16 mouse cellular contexts compared by ENCODE assay signal in genomic region chr9:53045788-53046187, GRCm38 (mm10).
"Had no signal": no experiment of that assay in that cellular context is flagged by ENCODE, and none has a peak within 500 bp of the region (broad histone marks: within the 10 kb centered on the region; RNA-seq: fewer than 3 reads in every experiment).

No protein-coding gene starts in this region.

- DNase-seq: kidney, postnatal 10 days; kidney, postnatal 4 days; liver; liver, embryonic 13.5 days; liver, postnatal 0 days; lung, postnatal 14 days; retina, postnatal 1 day; right cerebral cortex, postnatal 4 days; thymus, adult 2 months; thymus, postnatal 25 days had no signal

- H3K9me3 ChIP-seq: limb, embryonic 12.5 days; liver, embryonic 13.5 days; lung, embryonic 15.5 days; midbrain, embryonic 12.5 days; neural tube, embryonic 13.5 days; stomach, embryonic 15.5 days had no signal

- H3K27me3 ChIP-seq: limb, embryonic 12.5 days; liver, embryonic 13.5 days; lung, embryonic 15.5 days; midbrain, embryonic 12.5 days; neural tube, embryonic 13.5 days; stomach, embryonic 15.5 days had no signal

- H3K27ac ChIP-seq: limb, embryonic 12.5 days; liver, embryonic 13.5 days; lung, embryonic 15.5 days; midbrain, embryonic 12.5 days; neural tube, embryonic 13.5 days; stomach, embryonic 15.5 days had no signal

- H3K4me2 ChIP-seq: limb, embryonic 12.5 days; liver, embryonic 13.5 days; lung, embryonic 15.5 days; midbrain, embryonic 12.5 days; neural tube, embryonic 13.5 days; stomach, embryonic 15.5 days had no signal

- H3K4me1 ChIP-seq: limb, embryonic 12.5 days; liver, embryonic 13.5 days; lung, embryonic 15.5 days; midbrain, embryonic 12.5 days; neural tube, embryonic 13.5 days; stomach, embryonic 15.5 days had no signal

- H3K9ac ChIP-seq: limb, embryonic 12.5 days; liver, embryonic 13.5 days; liver, postnatal 0 days; lung, embryonic 15.5 days; midbrain, embryonic 12.5 days; neural tube, embryonic 13.5 days; stomach, embryonic 15.5 days had no signal

- H3K4me3 ChIP-seq: limb, embryonic 12.5 days; liver, embryonic 13.5 days; lung, embryonic 15.5 days; midbrain, embryonic 12.5 days; neural tube, embryonic 13.5 days; stomach, embryonic 15.5 days had no signal

- H3K36me3 ChIP-seq: limb, embryonic 12.5 days; liver, embryonic 13.5 days; lung, embryonic 15.5 days; midbrain, embryonic 12.5 days; neural tube, embryonic 13.5 days; stomach, embryonic 15.5 days had no signal

- ATAC-seq: liver, postnatal 0 days; midbrain, embryonic 16.5 days had no signal
